Mouse (Mus musculus): ENCODE data around the gene Wdr19.

GRCm38 (mm10) chr5:65224056-65224455, 24.6 kb downstream of the Wdr19 start:
- TF ChIP-seq CTCF (IDR thresholded peaks at IDR 0.05; ENCODE audit: insufficient read depth, low read depth, low read length): no peak
- no peak for TF ChIP-seq POLR2A (IDR thresholded peaks at IDR 0.05; ENCODE audit: insufficient read depth, low read depth, low read length)

Measured in olfactory bulb, adult 2 months (tissue).